Mouse (Mus musculus) lung, embryonic 14.5 days (tissue): ENCODE measurements around the gene Rps11. TPM values are rescaled to one million over a fixed set of nuclear protein-coding genes. Genes with fewer than 3 reads are reported as not detected.

Source experiments
- ATAC-seq: fragments of 200-750 bp; cut with Nextera tagmentation; 2 replicates; pipeline ENCODE4 v1.8.0; 2017; ENCODE audit warnings: mild to moderate bottlenecking, moderate TSS enrichment, moderate library complexity; ENCODE audit not compliant: insufficient read depth
- DNase-seq: peaks from one replicate; pipeline ENCODE4 v3.0.0-alpha.2; 2015
- H3K27ac ChIP-seq: fragments of 300-500 bp; sonication (generic); 2 replicates; pipeline ENCODE4 v1.5.1; 2014; ENCODE audit warnings: low read depth, mild to moderate bottlenecking, moderate library complexity
- H3K27me3 ChIP-seq: fragments of 300-500 bp; sonication (generic); 2 replicates; pipeline ENCODE4 v1.6.1; 2014; ENCODE audit warnings: low read length, control low read depth; ENCODE audit not compliant: insufficient read depth
- H3K36me3 ChIP-seq: fragments of 300-500 bp; sonication (generic); 2 replicates; pipeline ENCODE4 v1.6.1; 2014; ENCODE audit warnings: control low read depth; ENCODE audit not compliant: insufficient read depth
- H3K4me1 ChIP-seq: fragments of 300-500 bp; sonication (generic); 2 replicates; pipeline ENCODE4 v1.6.1; 2014; ENCODE audit warnings: antibody characterized with exemption, control low read depth; ENCODE audit not compliant: insufficient read depth
- H3K4me2 ChIP-seq: fragments of 300-500 bp; sonication (generic); 2 replicates; pipeline ENCODE4 v1.6.1; 2014; ENCODE audit warnings: mild to moderate bottlenecking
- H3K4me3 ChIP-seq: fragments of 300-500 bp; sonication (generic); 2 replicates; pipeline ENCODE4 v1.5.1; 2014; ENCODE audit warnings: low read depth, low read length
- H3K9ac ChIP-seq: fragments of 300-500 bp; sonication (generic); 2 replicates; pipeline ENCODE4 v1.6.1; 2014
- H3K9me3 ChIP-seq: fragments of 300-500 bp; sonication (generic); 2 replicates; pipeline ENCODE4 v1.6.1; 2016; ENCODE audit warnings: low read depth, low read length, control low read depth
- CTCF ChIP-seq: IDR thresholded peaks from 2 replicates; pipeline ENCODE4 v1.5.1; 2016; ENCODE audit warnings: antibody characterized with exemption, low read depth
- WGBS: fragments of 180-500 bp; shearing (Covaris S2); extraction: QIAGEN DNeasy Blood & Tissue Kit; methylation state at CpG from one replicate; pipeline ENCODE4 v1.1.7; 2014; 5-methylcytosine and 5-hydroxymethylcytosine counted together
- polyA plus RNA-seq: library from polyadenylated mRNA; unstranded; fragments of >200 nt; fragmentation: Nextera tagmentation; extraction: Ambion mirVana; gene quantifications from 2 replicates; pipeline ENCODE4 v1.2.1, GENCODE M21; 2014

The Rps11 gene
- polyA plus RNA-seq, 1 experiment from 2014 or later = 1,873 TPM

- 43% methylated on average over 11 of the region's 11 CpGs for WGBS
- Histone ChIP-seq H3K4me2 (no peak overlapping the region), H3K4me1 (peaks cover 4% of the 10 kb centered on the region; the same call in 1 of the 2 replicates), H3K9ac (no peak overlapping the region), H3K27ac (no peak overlapping the region), H3K27me3 (peaks cover 80% of the 10 kb centered on the region), H3K9me3 (peaks cover 17% of the 10 kb centered on the region), H3K4me3 (no peak overlapping the region), H3K36me3 (no peaks in the 10 kb centered on the region)
- TF ChIP-seq CTCF = no peak
- DNase-seq = no peak
- no peak for ATAC-seq
Observed at GRCm38 (mm10) chr7:45165701-45166100, 41.5 kb upstream of the Rps11 start.

DNA sequence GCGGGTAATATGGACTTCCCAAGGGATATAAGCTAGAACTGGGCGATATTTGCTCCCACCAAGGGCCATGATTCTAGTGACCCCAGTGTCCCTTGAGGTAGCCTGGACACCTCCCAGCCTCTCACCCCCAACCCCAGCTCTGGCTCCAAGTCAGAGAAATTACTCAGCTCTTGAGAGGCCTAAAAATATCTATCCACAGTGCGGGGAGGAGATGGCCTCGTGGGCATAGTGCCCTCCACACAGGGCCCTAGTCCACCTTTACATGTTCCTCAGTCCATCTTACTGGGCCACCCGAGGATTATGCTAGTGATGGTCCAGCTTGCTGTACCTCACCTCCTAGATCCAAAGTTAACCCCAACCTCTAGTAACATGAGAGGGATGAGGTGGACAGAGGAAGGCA lies 40.6 kb upstream of the Rps11 start:
- no peak for TF ChIP-seq CTCF
- Histone ChIP-seq H3K27ac (no peak overlapping the region), H3K36me3 (peaks cover 7% of the 10 kb centered on the region; the same call in 1 of the 2 replicates), H3K4me2 (no peak overlapping the region), H3K4me1 (peaks cover 4% of the 10 kb centered on the region; the same call in 1 of the 2 replicates), H3K9me3 (peaks cover 11% of the 10 kb centered on the region), H3K27me3 (peaks cover 75% of the 10 kb centered on the region), H3K4me3 (no peak overlapping the region), H3K9ac (no peak overlapping the region)
- DNase-seq (no peak), ATAC-seq (no peak)
- WGBS = 60% methylated on average over 5 of the region's 5 CpGs

DNA sequence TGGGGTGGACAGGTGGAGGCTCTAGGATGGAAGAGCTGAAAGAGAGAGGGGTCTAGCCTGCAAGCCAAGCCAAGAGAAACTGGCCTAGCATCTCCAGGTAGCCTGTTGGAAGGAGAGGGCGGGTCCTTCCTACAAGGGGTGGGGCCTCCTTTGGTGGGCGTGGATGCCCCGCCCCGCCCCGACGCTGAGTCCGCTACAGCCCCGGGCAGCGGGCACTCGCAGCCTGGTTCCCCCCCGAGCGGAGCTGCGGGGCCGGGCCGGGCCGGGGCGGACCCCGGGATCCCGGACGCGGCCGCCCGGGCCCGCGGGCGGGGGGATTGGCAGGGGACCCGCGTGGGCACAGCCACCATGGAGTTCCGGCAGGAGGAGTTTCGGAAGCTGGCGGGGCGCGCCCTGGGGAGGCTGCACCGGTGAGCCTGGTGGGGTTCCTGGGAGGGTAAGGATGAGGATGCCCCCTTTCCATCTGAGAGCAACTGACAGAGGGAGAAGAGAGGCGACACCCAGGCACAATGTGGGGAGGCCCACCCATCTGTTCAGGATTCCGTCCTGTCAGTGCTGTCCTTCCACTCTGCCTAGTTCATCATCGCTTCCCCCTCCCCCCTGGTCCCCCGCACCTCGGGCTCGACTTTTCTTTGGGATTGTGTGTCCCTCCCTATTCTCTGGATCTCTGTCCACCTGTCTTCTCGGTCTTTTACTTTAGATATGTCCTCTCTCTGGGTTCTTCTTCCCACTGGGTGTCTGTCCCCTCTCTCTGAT lies 39.7 kb upstream of the Rps11 start, which contains the start of gene Slc17a7:
Gene Slc17a7, plus strand, starts transcription at position 215 of the 756 bp plus-strand sequence.
- peaks cover 66% of the 10 kb centered on the region for H3K27me3 ChIP-seq
- H3K4me3 ChIP-seq = peak within 1 kb of the TSS; percentile 39
- H3K4me2 ChIP-seq = peak within 1 kb of the TSS; percentile 72
- 1% methylated on average over 39 of the region's 41 CpGs for WGBS
- H3K9ac ChIP-seq = peak within 1 kb of the TSS; percentile 38
- no peak for TF ChIP-seq CTCF
- peaks cover 2% of the 10 kb centered on the region; the same call in 1 of the 2 replicates for H3K9me3 ChIP-seq
- no peak within 1 kb of the TSS for H3K27ac ChIP-seq
- DNase-seq (peak; percentile 60), ATAC-seq (no peak)
- H3K4me1 ChIP-seq = peaks cover 4% of the 10 kb centered on the region; the same call in 1 of the 2 replicates
- H3K36me3 ChIP-seq = peaks cover 15% of the 10 kb centered on the region; the same call in 1 of the 2 replicates

GRCm38 (mm10) chr7:45162996-45163615 lies 38.9 kb upstream of the Rps11 start:
- Histone ChIP-seq H3K9me3 (no peaks in the 10 kb centered on the region), H3K36me3 (peaks cover 22% of the 10 kb centered on the region; the same call in 1 of the 2 replicates), H3K9ac (no peak overlapping the region), H3K4me2 (no peak overlapping the region), H3K27me3 (peaks cover 58% of the 10 kb centered on the region), H3K4me3 (no peak overlapping the region), H3K4me1 (peaks cover 4% of the 10 kb centered on the region; the same call in 1 of the 2 replicates), H3K27ac (no peak overlapping the region)
- WGBS = 73% methylated on average over 9 of the region's 9 CpGs
- DNase-seq (no peak), ATAC-seq (no peak)
- TF ChIP-seq CTCF = no peak

- H3K9ac ChIP-seq = no peak overlapping the region
- peaks cover 27% of the 10 kb centered on the region; the same call in 1 of the 2 replicates for H3K36me3 ChIP-seq
- peaks cover 53% of the 10 kb centered on the region for H3K27me3 ChIP-seq
Observed at GRCm38 (mm10) chr7:45162551-45162950, 38.3 kb upstream of the Rps11 start.

DNA sequence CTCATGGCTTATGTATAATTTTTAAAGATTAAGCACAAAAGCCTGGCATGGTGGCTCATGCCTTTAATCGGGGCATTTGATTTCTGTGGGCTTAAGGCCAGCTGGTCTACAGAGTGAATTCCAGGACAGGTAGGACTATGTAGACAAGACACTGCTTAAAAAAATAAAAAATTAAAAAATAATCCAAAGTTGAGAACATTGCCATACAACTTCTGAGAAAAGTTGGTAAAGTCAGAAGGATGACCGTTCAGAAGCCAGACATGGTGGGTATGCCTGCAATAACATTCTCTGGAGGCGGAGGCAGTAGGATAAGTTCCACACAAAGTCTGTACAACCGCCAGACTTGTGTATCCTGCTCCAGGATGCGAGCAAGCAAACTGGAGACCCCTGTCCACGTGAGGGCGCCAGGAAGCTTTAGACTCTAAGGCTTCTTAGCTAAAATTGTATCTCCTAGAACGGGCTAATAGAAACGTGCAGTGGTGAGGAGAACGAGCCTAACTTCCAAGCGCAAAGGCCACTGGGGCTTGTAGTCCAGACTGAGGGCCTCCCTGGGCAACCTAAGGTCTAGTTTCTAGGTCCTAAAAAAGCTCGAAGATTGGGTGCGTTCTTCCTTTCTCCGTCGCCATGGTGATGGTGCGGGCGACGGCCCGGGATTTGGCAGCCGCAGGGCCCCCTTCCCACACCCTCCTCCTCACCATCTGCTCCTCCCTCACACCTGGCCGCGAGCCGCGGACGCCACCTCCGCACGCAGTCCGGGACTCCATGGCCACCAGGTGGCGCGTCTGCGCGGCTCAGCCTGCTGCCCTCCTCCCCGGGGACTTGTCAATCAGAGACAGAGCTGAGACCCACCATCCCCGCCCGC lies 37.6 kb upstream of the Rps11 start:
- Histone ChIP-seq H3K27ac (no peak overlapping the region), H3K4me3 (peak overlapping the region; percentile 36), H3K9me3 (no peaks in the 10 kb centered on the region), H3K4me1 (peaks cover 4% of the 10 kb centered on the region; the same call in 1 of the 2 replicates), H3K27me3 (peaks cover 46% of the 10 kb centered on the region), H3K4me2 (peak overlapping the region; percentile 72), H3K9ac (peak overlapping the region; percentile 45), H3K36me3 (peaks cover 27% of the 10 kb centered on the region; the same call in 1 of the 2 replicates)
- peak; percentile 85 for TF ChIP-seq CTCF
- 4% methylated on average over 35 of the region's 35 CpGs for WGBS
- DNase-seq (peak; percentile 96), ATAC-seq (peak; percentile 91)

More at GRCm38 (mm10) chr7:45162551-45162950, 38.3 kb upstream of the Rps11 start:
- Histone ChIP-seq H3K27ac (no peak overlapping the region), H3K4me3 (peak overlapping the region; percentile 36), H3K9me3 (no peaks in the 10 kb centered on the region), H3K4me2 (peak overlapping the region; percentile 72), H3K4me1 (peaks cover 4% of the 10 kb centered on the region; the same call in 1 of the 2 replicates)
- DNase-seq = no peak
- 28% methylated on average over 6 of the region's 6 CpGs for WGBS
- ATAC-seq = no peak; the same call in 1 of the 2 replicates
- TF ChIP-seq CTCF = no peak
